Mouse (Mus musculus) Muller cell, postnatal 12 days (primary cell): ENCODE measurements around the gene Myo18a.

Source experiments
- DNase-seq: peaks from one replicate; pipeline ENCODE4 v3.0.0-alpha.2; 2015; ENCODE audit errors: inconsistent ontology term

Myo18a gene

DNA sequence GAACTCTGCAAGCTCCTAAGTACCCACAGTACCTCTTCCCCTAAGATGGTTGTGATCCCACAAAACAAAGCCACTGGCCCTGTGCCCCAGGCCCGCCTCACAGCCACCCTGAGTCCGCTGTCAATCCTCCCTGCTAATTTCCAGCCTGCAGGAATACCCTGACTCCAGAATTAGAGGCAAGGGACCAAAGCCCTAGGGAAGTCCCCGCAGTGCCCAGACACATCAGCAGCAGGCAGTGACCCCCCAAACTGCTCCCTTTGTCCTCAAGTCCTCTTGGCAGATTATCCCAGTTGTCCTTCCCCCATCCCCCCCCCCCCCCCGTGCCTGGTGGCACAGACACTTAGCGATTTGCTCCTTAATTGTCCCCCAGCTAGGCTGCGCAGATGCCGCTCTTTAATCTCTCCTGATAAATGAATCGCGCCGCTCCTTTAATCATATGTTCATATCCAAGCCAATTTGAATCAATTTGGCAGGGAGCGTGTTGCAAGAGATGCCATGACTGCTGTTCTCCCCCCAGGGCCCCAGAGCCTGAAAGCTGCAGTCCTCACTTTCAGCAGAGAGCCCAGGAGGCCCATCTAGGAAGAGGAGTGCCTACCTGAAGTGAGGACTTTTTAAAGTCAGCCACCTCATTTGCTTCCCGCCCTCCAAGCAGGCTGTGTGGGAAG, 104.5 kb downstream of the Myo18a start:
- DNase-seq: no peak

DNA sequence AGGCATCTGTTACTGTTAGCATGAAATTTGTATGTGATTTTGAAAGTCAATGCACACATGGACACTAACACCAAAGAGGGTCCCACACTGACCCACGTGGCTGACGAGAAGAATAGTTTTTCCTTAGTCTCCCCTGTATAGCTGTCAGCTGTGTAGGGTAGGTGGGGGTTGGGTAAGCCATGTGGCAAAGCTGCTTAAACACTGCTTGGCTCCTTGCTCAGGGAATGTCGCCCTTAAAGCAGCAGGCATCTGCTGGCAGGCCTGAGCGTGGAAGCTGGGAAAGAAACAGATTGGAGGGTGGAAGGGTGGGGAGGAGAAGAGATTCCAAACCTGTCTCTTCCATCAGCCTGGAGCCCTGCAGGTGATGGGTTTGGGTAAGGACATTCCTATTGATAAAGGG, 108.4 kb downstream of the Myo18a start:
- DNase-seq: no peak

DNA sequence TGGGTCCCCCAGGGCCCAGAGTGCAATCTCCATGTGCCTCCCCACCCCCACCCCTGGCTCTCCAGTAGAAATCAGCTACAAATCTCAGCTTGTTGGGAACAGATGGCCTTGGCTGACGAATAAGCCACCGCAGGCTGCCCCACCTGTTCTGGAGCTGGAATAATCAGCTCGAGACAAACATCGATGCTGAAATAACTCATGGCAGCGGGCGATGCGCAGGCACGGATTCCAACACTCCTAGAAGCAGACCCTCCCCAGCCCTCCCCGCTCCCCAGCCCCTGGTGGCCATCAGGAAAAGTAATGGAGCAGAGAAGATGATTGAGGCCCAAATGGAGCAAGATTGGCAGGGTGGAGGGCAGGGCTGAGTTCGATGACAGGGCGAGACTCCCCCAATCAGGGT, 109.2 kb downstream of the Myo18a start:
- peak; percentile 33 for DNase-seq

DNA sequence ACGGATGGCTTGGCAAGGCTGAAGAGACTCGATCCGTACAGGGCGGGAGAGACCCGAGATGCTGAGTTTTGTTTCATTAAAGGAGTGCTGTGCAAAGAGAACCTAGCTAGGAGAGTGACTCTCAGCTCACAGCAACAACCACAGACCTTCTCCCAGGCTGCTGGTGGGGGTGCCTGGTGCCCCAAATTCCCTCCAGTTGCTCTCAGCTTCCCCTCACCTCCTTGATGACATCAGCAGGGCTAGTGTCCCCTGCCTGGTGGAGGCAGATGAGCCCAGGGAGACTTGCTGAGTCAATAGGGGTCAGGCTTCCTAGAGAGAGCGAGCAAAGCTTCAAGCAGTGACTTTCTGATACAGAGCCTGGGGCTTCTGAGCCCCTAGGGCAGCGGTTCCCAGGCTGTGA, 109.6 kb downstream of the Myo18a start:
- no peak for DNase-seq

DNA sequence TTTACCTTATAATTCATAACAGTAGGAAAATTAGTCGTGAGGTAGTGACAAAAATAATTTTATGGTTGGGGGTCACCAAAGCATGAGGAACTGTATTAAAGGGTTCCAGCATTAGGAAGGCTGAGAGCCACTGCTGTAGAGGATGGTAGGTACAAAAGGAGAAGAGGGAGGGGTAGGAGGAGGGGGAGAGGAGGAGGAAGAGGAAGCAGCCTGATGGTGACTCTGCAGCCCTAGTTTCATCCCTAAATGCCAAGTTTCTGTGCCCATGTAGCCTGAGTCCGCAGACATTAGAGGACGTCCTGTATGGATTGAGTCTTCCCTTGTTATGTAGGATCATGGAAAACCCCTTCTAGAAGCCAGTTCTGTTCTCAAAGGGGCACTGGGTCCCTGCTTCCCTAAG, 110.1 kb downstream of the Myo18a start:
- no peak for DNase-seq

DNA sequence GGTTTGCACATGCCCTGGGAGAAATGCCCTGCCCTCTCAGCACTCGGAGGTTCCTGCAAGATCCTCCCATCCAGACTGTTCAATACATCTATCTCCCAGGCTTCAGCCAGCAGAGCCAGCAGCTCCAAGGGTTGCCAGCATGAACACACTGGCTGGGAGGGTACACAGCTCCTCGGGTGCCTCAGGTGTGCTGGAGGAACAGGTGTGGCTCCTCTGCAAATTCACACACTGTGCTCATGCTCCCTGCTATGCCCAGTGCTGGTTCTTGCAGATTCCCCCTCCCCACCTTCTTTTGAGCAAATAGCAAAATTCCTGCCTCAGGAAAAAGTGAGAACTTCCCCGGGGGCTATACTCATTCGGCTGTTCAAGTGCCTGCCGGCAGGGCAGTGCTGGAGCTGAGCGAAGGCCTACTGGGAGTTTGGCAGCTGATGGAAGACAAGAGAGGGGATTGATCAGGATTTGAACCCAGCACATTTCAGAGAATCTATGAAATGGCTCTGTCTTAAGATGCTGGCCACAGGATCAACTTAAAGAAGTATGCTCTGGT, 111.7 kb downstream of the Myo18a start:
- no peak for DNase-seq

DNA sequence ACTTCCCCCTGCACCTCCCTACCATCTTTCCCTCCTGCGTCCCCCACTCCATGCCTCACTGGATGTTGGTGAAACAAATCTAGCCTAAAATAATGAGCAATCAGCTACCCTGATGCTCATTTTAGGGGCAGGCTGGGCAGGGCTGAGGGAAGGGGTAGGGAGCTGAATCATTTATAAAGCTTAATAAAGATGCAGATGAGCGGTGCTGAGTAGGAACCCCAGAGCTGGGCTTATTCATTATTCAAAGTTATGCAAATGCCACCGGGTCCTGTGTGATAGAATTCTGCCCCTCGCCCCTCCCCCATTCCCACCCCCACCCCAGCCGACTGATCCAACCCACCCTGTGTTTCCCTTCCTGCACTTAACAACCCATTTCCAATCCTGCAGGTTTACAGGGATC, 112.2 kb downstream of the Myo18a start:
- no peak for DNase-seq

DNA sequence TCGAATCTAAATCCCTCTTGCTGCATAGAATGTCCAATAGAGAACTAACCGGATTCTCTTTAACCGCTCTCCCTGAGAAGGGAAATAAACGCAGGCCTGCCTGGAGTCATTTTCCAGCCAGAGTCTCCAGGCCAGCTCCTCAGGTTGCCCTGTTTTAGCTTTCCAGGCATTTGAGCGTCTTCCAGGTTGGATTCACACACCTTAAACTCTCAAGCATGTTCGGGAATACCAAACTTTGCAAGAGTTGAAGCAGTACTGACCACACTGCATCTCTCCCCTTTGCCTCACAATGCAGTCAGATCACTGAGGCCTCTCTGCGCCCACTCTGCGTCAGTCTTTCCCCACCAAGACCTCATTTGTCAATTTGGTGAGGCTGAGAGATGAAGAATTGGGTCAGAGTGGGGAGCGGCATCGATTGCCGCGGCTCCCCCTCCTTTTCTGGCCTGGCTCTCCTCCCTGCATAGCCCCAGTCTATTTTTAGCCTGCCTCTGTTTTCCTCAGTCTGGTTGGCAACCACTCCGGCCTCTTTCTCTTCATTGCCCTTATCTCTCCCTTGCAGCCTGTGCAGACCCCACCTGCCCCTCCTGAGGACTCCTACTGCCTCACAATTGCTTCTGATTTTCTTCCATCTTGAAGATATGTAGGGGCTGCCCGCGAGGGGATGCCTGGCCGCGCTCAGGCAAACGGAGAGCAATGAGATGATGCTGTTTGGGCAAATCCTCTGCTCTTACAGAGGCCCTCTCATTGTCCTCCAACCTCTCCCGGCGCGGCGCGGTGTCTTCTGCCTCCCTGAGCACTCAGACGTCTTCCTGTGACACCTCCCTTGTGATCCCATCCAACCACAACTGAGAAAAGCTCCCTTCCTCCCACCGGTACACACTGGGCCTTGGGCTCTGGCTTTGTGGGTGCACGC, 113.1 kb downstream of the Myo18a start:
- DNase-seq: peak; percentile 77

DNA sequence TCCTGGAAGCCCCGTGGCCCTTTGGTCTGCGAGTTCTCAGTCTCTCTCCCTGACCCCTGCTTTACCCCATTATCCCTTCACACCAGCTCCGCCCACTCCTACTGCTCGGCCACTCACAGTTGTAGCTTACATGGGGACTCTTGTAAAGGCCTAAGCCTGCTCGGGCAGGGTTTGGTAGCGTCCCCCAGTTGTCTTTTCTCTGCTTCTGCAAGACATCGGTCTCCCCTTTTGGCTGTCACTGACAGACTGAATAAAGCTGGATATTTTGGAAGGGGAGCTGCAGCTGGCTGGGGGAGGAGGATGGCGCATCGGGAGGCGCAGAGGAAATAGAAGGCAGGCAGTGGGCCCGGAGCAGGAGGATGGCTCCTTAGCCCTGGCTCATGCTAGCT, 113.7 kb downstream of the Myo18a start:
- DNase-seq: peak; percentile 26

DNA sequence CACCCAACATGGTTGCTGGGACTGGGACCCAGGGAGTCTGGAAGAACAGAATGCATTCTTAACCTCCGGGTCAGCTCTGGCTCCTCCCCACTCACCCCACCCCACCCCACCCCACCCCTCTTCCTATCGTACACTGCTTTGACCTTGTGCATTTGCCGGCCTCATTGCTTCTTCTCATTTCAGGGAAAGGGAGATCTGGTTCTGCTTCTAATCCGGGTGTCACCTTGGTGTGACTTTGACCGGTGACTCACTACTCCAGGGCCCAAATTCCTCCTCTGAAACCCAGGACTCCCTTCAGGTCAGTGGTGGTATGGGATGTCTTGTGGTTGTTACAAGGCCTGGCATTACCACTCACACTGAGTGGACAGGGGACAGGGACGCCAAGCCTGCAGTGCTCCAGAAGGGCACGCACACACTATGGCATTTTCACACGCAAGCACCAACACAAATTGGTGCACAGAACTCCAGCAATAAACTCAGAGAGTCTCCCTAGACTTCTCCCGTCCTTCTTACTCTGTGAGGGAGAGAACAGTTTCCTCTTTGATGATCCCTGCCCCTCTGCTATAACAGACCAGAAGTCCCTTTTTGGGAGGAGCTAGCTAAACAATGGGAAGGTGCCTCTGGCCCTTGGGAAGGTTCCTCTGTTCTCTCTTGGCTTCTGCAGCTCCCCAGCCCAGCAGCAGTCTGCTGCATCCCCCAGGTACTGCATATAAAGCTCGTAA, 121.6 kb downstream of the Myo18a start:
- no peak for DNase-seq

DNA sequence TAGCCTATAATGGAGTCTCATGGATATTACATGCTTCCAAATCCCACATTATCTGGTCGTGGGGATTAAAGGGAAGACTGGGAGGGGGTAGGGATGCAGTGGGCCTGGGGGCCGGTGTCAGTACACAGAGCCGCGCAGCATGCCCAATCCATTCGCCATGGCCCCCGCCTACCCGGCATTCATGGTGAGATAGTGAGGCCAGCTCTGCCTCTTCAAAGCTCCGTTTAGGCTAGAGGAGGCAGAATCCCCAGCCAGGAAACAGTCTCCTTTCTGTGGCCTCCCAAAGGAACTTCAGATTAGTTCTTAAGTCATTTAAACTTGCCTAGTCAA, 122.2 kb downstream of the Myo18a start:
- no peak for DNase-seq

DNA sequence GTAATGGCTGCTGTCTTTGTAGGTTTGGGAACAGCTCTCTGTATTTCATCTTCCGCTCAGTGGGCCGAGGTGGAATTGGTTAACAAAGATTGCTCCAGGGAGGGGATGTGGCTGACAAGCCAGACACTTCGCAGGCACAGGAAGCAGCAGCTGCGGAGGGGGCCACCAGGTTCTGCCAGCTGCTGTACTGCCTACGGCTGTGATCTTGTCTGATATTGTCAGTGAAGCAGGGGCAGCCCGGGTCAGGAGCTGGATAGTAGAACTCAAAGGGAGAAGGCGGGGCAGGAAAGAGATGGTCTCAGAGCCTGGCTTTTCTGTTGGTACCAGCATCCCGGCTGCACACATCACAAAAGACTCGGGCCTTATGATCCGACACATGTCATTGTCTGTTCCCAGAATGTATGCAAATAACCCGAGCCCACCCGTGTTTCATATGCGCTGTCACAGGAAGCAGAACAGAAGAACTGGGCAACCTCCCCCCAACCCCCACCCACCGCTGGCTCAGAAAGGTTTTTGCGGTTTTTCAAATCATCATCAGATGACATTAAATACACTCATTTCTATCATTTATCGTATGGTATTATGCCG, 124.4 kb downstream of the Myo18a start:
- no peak for DNase-seq

DNA sequence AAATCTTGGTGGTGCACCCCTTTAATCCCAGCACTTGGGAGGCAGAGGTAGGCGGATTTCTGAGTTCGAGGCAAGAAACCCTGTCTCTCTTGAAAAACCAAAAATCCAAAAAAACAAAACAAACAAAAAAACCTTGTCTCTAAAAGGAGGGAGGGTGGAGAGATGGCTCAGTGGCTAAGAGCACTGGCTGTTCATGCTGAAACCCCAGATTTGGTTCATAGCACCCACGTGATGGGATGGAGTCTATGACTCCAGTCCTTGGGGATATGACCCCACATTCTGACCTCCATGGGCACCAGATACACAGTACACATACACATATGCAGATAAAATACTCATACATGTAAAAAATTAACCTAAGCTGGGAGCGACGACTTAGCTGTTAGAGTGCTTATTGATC, 125.8 kb downstream of the Myo18a start:
- no peak for DNase-seq

DNA sequence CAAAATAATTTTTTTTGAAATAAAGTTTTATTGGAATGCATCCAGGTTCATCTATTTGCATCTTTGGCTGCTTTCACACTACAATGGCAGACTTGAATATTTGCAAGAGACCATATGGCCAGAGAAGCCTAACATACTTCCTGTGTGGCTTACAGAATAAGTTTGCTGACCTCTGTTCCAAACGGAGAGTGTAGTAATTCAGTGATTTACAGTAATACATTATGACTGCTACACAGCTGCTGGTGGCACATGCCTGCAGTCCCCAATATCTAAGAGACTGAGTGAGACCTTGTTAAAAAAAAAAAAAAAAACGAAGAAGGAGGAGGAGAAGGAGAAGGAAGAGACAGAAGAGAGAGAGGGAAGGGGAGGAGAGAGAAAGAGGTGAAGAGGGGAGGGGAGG, 126.4 kb downstream of the Myo18a start:
- no peak for DNase-seq

DNA sequence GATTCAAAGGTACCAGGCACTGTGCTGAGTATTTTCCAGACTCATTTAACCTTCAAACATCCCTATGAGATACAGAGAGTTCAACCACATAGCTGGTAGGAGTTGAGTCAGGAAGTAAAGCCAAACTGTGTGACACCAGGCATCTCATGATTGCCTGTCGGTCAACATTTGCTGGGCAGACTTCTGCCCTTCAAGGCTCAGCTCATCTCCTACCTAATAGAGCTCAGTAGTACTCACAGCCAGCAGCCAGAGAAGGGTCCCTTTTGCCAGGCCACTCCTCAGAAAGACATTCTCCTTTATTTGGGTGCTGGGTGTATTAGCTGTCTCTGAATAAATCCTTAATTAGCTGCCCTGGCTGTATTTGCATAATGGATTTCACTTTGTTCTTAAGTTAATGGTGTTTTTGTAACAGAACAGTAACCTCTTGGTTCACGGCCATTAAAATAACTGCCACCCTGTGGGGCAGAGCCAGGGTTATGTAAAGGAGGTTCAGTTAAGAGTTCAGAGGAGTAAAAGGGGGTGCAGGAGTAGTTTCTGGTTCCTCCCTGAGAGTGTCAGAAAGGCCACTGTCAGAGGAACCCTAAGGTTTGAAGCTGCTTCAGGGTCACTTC, 127.7 kb downstream of the Myo18a start:
- DNase-seq: no peak

DNA sequence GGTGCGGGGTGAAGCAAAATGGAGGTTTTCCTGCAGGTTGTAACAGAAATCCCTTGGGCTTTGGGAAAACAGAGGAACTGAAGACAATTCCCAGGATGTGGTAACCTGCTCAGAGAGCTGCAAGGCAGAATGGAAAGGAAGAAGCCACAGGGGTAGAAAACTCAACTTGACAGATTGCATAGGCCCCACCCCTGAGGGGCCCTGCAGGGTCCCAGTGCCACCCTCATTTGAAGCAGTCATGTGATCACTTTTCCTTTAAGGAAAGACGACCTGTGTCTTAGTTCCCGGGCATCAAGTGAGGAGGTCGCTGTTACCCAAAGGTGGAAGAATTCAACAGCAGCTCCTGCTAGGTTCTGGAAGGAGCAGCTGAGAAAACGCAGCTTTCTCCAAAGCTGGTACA, 129.8 kb downstream of the Myo18a start:
- no peak for DNase-seq

DNA sequence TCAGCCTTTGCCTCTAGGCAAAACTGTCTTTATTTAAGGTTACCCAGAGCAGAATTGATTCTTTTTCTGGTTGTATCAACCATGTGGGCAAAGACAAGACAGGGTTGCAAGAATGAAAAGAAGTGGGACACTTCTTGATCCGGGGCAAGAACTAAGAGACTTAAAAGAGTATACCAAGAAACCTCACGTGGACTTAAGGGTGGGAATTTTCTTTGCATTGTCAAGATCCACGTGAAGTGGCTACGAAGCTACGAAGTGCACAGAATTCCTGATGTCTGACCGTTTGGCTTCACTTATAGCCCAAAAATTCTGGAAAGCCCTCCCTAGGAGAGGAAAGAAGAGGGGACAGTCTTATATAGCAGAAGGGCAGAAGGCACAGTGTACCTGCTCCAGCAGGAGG, 130.2 kb downstream of the Myo18a start:
- DNase-seq: no peak

DNA sequence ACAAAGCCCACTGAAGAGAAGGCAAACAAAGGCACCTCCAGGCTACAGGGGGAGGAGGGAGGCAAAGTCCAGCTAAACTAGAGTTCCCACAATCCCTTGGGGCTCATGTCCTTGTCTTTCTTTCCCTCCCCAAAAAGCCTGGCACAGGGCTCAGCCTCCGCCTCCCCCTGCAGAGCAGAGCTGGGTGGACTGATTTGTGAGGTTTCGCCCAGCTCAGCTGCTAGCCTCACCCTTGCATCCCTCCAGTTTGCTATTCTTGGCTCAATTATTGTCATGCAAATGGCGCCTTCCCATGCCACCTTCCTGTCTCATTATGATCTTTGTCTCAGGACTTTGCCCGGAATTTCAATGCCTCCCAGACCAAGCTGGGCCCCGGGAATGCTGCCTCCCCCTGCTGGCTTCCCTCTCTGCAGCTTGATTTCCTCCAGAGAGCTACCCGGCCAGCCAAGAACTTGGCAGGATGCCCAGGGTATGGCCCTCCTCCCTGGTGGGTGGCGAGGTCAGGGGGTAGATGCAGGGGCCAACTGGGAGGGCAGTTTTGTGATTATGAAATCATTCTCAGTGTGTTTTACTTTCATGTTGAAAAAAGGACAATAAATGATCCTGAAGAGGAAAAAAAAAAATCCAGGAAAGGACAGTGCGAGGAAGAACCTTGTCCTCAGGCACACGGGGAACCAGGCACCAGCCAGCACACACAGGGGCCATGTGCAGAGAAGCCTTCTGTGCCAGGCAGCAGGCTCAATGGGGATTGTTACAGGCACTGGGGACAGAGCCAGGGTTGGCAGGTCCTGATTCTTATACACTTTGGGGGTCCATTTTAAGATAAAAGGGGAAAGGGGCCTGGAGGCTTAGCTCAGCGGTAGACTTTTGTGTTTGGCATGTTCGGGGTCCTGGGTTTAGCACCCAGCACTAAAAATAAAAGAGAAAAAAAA, 131.0 kb downstream of the Myo18a start, which contains the start of gene Pipox:
Pipox (minus strand) TSS at position 310 of the 932 bp plus-strand sequence.
- peak; percentile 97 for DNase-seq

DNA sequence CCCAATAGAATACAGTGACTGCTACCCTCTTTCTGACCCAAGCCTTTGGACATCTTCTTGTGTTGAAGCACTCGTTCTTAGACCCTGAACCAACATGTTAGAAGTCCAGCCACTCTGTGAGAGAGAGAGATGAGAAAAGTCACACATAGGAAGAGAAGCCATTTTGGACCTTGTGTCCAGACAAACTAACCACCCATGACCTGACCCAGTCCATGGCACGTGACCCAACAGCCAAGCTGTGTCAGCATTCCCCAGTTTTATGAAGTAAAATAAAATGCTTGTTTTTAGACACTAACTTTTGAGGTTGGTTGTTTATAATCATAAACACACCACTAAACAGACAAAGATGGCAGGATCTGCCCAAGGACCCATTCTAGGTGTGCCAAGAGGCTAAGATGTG, 131.9 kb downstream of the Myo18a start:
- DNase-seq: no peak

DNA sequence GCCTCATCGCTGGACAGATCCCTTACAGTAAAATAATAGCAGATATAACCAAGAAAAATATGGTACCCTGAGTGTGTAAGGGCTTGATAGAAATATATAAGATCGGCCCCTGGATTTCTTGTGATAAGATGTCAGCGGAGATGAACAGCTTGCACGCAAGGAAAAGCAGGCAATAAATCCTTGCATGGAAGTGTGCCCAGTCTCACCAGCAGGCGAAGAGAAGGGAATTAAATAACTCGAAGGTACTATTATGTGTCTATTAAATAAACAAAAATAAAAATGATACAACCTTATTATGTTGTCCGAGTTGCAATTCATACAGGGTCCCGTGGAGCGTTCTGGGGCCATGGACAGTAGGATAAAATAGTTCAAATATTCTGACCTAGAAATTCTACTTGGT, 133.0 kb downstream of the Myo18a start:
- DNase-seq: no peak

DNA sequence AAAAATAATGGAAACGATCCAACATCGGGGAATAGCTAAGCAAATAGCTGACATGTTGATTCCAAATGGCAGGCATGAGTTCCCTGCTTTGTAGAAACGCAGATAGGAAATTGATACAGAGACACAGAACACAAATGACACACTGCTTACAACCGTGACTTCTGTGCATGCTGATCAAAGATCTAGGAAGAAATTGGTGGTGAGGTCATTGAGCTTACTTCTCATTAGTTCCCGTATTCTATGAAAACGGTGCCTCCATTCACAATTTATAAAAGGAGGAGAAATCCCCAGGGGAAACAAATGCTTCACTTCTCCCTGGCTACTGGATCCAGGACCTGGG, 133.4 kb downstream of the Myo18a start:
- DNase-seq: no peak
